Mouse (Mus musculus) ES-E14 (cell line): Measurements from ENCODE around the gene Iba57.

Experiments used
- CHD2 ChIP-seq: IDR thresholded peaks from 2 replicates; pipeline ENCODE4 v1.6.1; 2014; ENCODE audit warnings: mild to moderate bottlenecking, low read depth, low read length, inconsistent platforms
- MAFK ChIP-seq: IDR thresholded peaks from 2 replicates; pipeline ENCODE4 v1.6.1; 2014; ENCODE audit warnings: mild to moderate bottlenecking, low read depth, low read length, inconsistent platforms; ENCODE audit not compliant: insufficient read depth
- ZC3H11A ChIP-seq: IDR thresholded peaks from 2 replicates; pipeline ENCODE4 v1.6.1; 2012; ENCODE audit warnings: low read depth, mild to moderate bottlenecking, inconsistent platforms, low read length, borderline replicate concordance
- ZNF384 ChIP-seq: IDR thresholded peaks from 2 replicates; pipeline ENCODE4 v1.6.1; 2012; ENCODE audit warnings: low read depth, low read length, inconsistent platforms

DNA sequence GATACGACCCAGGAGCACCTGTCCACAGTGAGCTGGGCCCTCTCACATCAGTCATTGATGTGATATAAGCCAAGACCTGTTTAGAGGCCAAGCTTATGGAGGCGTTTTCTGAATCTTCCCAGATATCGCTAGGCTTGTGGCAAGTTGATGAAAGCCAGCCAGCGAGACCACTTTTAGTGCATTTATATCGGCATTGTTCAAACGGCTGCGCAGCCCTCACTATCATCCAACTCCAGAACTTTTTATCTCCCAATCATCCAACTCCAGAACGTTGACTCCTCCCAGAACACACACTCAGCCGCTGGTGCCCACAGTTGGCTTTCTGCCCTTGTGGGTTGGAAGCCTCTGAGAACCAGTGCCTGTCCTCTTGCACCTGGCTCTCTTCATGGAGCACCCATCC is 845 bp upstream of the Iba57 start:
- no peak for TF ChIP-seq ZC3H11A
- no peak for TF ChIP-seq ZNF384
- no peak for TF ChIP-seq CHD2
- TF ChIP-seq MAFK, result no peak
